Mouse (Mus musculus): ENCODE data around the gene Myo10.

Myo10 gene

DNA sequence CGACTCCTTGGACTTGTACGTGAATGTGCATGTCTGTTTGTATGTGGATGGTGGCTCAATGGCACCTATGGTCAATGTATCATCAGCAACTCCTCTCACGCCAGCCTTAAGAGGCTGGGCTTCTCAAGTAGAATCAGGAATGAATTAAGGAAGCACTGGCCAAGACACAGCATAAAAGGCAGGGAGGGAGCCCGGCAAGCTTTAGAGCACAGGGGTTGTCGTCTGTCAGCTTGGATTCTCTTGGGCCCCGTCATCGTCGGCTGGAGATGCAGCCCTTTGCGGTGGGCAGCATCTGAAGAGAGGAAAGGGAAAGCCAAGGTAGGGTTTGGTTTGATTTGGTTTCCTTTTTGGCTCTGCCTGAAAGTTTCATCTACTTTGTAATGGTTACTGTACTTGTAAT is 130.7 kb downstream of the Myo10 start:
- in situ Hi-C loops (cut with MboI; ENCODE audit: unreplicated experiment in 2 of 2) = no loop called here

DNA sequence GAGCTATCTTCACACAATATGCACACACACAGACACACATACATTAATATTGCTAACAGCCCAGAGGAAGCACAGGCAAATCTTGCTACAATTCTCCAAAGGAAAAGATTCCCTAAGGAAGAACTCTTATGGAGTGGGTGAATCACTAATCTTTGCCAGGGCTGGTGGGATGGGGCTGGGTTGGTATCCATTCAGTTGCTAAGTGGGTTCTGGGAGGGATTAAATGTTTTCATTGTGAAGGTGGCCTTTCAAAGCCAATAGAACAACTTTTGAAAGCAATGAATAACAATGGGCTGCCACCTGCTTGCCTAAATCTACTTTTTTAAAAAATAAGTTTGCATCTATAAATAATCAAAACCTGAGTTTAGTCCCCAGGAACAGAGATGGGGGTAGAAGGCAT is 131.6 kb downstream of the Myo10 start:
- in situ Hi-C loops (cut with MboI; ENCODE audit: unreplicated experiment in 2 of 2) = no loop called here

GRCm38 (mm10) chr15:25754342-25754951 is 132.1 kb downstream of the Myo10 start:
- in situ Hi-C loops (cut with MboI; ENCODE audit: unreplicated experiment in 2 of 2) = no loop called here

GRCm38 (mm10) chr15:25755536-25755935 is 133.2 kb downstream of the Myo10 start:
- in situ Hi-C loops (cut with MboI; ENCODE audit: unreplicated experiment in 2 of 2) = no loop called here

GRCm38 (mm10) chr15:25756072-25756471 is 133.7 kb downstream of the Myo10 start:
- in situ Hi-C loops (cut with MboI; ENCODE audit: unreplicated experiment in 2 of 2) = no loop called here

GRCm38 (mm10) chr15:25758037-25758436 is 135.7 kb downstream of the Myo10 start:
- in situ Hi-C loops (cut with MboI; ENCODE audit: unreplicated experiment in 2 of 2) = no loop called here

DNA sequence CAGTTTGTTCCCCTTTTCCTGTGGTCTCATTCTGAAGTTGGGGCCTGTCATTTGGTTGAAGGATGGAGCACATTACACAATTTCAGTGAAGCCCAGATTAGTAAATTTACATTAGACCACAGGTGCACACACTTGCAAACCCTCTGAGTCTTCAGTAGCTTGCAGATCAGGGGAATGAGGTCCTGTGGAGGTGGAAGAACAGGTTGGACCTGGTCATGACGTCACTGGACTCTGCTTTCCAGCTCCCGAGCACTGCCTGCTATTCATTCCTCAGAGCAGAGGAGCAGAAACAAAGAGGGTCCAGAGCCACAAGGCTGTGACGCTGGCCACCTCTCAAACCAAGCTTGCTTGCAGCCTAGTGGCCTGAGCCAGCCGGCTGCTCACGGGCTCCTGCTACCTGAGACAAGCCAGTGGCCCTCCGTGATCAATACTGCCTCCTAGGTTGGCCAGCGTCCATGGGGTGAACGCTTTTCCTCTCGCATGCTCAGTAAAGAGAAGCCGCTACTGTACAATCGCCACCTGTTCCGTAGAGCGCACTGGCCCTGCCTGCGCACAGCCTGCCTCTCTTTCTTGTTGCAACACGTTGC is 136.3 kb downstream of the Myo10 start:
- in situ Hi-C loops (cut with MboI; ENCODE audit: unreplicated experiment in 2 of 2) = no loop called here

GRCm38 (mm10) chr15:25760304-25760703 is 138.0 kb downstream of the Myo10 start:
- in situ Hi-C loops (cut with MboI; ENCODE audit: unreplicated experiment in 2 of 2) = no loop called here

- in situ Hi-C loops (cut with MboI; ENCODE audit: unreplicated experiment in 2 of 2) = no loop called here
Measured at GRCm38 (mm10) chr15:25761049-25761448, 138.7 kb downstream of the Myo10 start.

DNA sequence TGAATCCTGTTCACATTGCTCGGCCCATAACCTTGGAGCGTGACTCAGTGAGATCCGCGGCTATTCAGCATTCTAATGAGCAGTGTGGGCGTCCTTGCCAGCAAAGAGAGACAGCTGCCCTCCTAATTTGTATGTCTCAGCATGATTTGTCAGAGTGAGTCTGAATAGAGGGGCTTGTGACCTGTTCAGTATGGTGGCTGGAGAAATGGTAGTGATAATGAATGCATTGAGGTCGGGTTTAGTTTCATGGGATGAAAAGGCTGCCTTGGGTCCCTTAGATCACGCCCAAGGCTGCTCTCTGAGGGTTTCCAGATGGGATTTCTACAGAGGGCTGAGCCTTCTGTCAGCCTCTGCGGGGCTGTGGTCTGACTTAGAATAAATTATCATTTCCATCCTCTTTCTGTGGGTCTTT is 139.5 kb downstream of the Myo10 start:
- in situ Hi-C loops (cut with MboI; ENCODE audit: unreplicated experiment in 2 of 2) = no loop called here

- in situ Hi-C loops (cut with MboI; ENCODE audit: unreplicated experiment in 2 of 2) = no loop called here
Measured at GRCm38 (mm10) chr15:25762306-25762705, 140.0 kb downstream of the Myo10 start.

GRCm38 (mm10) chr15:25763106-25763505 is 140.8 kb downstream of the Myo10 start:
- in situ Hi-C loops (cut with MboI; ENCODE audit: unreplicated experiment in 2 of 2) = no loop called here

DNA sequence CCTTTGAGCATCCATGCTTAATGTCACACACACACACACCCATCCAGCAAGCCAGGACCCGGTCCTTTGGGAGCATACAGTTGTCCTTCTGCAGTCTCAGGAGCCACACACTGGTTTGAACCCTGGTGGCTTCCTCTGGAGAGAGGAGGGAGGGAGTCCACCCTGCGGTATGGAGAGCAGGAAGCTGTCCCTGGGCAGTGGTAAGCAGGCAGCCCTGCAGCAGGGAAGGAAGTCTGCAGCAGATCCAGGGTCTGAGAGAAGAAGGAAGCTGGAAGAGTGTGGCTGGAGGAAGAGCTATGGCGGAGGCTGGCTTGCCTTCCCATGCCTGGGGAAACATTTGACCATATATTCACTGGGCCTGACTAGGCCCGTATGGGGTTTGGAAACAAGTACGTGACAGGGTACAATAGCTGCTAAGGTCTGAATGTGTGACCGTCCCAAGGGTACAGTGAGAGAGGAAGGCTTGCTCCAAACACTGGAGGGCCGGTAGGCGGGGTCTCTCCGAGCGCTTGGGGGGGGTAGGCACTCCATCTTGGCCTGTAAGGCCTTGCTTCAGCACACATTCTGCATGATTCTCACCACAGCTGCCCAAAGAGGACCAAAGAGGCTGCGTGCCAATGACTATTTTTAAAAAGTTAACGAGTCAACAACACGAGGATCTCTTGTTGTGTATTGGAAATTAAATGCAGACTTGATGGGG is 142.5 kb downstream of the Myo10 start:
- in situ Hi-C loops (cut with MboI; ENCODE audit: unreplicated experiment in 2 of 2) = no loop called here

DNA sequence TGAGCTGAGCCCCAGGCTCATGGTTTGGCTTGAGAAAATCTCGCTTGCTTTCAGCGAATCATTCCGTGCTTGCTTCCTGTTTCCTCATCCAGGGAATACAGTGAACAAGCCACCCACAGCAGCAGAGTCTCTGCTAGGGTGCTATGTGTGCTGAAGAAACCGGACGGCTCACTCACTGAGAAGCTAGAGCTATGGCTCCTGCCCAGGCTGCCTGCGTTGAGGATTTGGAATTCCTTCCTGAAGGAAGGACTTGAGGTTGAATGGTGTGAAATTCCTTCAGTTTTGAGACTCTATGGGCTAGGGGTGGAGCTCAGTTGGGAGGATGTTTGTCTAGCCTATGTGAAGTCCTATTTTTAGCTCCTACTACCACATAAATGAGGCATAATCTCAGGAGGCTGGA is 145.5 kb downstream of the Myo10 start:
- in situ Hi-C loops (cut with MboI; ENCODE audit: unreplicated experiment in 2 of 2) = no loop called here

DNA sequence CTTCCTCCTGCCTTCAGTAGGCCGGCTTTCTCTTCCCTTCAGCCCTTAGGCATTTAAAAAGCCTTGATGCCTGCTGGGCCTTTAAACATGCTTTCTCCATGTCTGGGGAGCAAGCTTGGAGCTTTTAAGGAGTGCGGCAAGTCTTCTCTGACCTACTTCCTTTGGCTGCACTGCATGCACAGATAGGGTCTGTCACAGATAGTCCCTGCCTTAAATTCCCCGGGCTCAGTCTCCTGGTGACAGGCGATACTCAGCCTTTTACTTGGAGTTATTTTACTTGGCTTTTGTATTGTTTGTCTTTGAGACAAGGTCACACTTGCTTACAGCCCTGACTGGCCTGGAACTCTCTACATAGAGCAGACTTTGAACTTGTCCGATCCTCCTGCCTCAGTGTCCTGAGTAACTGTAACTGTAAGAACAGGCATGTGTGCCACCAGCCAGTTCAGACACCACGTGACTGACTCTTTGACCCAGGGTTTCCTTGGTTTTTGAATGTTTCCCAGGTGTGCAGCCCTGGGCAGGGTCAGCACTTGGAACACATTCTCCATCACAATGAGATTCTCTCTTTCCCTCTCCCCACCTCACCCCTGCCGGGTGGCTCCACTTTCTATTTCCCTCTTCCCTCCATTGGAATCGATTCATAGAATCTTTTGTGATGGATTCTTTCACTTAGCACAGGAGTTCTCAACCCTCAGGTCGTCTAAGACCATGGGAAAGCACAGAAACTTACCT is 147.4 kb downstream of the Myo10 start:
- in situ Hi-C loops (cut with MboI; ENCODE audit: unreplicated experiment in 2 of 2) = no loop called here

DNA sequence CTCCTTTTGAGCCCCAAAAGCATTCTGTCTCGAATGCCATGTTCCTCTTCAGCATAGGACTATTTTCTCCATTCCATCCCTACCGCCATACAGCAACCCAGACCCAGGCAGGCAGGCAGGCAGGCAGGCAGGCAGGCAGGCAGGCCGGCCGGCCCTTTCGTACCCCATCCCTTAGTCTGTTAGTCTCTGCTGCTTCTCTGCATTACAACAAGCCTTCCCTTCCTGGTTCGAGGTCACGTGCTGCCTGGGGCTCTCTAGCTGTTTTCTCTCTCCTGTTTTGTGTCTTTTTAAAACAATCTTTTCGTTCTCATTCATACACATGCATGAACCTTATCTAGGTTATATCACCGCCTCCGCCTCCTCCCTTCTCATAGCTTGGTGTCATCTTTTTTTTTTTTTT is 149.5 kb downstream of the Myo10 start:
- in situ Hi-C loops (cut with MboI; ENCODE audit: unreplicated experiment in 2 of 2) = no loop called here

DNA sequence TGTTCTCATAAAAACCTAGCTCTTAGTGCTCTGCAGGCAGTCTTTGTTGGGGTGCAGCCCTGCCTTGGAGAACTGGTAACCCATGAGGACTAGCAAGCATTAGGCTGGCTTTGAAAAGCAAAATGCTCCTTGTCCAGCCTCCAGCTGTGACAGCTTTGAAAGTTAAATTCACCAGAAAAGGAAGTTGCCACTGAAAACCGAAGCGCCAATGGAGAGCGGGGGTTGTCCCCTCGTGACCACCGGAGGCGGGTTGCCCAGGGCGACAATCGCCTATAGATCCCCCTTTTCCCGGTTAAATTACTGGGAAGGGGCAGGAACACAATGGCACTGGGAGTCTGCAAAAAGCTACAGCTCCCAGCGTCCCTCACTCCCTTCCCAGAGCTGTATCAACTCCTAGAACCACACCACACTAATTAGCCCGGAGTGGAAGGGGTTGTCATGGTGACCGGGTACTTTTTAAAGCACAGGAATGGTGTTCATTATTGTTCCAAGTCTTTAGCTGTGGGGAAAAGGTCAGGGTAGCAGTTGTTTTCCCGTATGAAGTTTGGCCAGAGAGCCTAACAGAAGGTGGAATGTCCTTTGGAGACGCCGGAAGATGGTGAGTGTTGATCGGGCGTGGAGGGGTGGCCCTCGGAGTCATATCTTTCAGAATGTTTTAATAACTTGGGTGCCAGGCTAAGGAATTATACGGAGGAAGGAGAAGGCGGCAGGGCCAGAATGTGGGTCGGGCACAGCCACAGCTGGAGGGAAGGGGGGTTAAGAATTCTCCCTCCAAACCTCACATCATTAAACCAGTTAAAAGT is 151.6 kb downstream of the Myo10 start:
- in situ Hi-C loops (cut with MboI; ENCODE audit: unreplicated experiment in 2 of 2) = no loop called here

DNA sequence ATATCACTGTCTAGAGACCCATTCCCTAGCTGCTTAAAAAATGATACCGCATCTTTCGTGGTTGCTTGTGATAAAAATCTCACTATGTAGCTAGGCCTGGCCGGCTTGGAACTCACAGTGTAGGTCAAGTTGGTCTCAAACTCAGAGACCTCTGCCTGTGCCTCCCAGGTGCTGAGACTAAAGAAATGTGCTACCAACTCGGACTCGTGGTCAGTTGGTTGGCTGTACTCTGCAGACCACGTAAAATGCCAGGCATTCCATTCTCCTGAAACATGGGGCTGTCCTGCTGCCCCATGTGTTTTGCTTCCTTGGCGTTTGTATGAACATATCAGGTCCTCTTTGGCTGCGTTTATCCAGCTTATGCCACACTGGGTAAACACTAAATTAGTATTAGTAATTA is 156.6 kb downstream of the Myo10 start:
- in situ Hi-C loops (cut with MboI; ENCODE audit: unreplicated experiment in 2 of 2) = no loop called here

DNA sequence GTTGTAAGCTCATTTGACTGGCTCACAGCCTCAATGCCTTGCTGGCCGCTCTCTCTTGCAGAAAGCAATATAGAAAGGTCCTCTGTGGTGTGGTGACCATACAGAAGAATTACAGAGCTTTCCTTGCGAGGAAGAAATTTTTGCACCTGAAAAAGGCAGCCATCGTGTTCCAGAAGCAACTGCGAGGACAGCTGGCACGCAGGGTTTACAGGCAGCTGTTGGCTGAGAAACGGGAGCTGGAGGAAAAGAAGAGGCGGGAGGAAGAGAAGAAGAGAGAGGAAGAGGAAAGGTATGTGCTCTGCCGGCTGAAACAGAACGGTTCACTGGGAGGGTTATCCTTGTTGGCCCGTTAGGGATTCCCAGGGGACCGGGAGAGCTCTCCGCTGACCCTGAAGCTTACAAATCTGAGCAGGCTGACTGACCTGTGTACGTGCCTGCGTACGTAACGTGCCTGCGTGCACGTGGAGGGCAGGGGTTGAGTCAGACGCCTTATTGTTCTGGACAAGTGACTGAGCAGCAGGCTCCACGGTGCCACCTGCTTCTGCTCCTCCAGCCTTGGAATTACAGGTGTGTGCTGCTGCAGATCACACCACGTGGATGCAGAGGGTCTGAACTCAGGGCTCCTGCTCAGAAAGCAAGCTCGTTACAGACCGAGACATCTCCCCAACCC is 157.3 kb downstream of the Myo10 start:
- in situ Hi-C loops (cut with MboI; ENCODE audit: unreplicated experiment in 2 of 2) = no loop called here

DNA sequence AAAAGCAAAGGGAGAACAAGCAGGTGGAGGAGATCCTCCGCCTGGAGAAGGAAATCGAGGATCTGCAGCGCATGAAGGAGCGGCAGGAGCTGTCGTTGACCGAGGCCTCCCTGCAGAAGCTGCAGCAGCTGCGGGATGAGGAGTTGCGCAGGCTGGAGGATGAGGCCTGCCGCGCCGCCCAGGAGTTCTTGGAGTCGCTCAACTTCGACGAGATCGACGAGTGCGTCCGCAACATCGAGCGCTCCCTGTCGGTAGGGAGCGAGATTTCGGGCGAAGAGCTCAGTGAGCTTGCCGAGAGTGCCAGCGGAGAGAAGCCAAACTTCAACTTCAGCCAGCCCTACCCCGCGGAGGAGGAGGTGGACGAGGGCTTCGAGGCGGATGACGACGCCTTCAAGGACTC is 158.7 kb downstream of the Myo10 start:
- in situ Hi-C loops (cut with MboI; ENCODE audit: unreplicated experiment in 2 of 2) = no loop called here
